Mouse (Mus musculus) yolk sac, embryonic 10.5 days (tissue): ENCODE results near the gene Dmap1.
A peak's percentile ranks its signal among the peaks of the same experiment; 100 is the strongest.

Source experiments
- DNase-seq: peaks from one replicate; pipeline ENCODE4 v3.0.0-alpha.2; 2017; ENCODE audit warnings: low spot score

The Dmap1 gene

DNA sequence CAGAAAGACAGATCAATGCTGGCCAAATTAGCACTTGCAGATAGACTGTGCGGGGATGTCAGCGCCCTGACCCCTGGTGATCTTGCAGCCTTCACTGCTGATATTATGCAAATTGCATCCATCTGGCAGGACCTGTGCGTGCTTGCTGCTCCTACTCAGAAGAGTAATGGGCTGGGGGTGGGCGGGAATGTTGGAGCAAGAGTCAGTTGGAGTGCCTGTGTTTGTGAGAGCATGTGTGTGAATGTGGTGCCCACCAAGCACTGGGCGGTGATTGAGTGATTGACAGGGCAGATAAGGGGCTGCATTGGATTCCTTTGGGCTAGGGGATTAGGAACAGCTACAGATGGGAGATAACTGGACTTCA is 26.6 kb downstream of the Dmap1 start:
- peak; percentile 39 for DNase-seq

DNA sequence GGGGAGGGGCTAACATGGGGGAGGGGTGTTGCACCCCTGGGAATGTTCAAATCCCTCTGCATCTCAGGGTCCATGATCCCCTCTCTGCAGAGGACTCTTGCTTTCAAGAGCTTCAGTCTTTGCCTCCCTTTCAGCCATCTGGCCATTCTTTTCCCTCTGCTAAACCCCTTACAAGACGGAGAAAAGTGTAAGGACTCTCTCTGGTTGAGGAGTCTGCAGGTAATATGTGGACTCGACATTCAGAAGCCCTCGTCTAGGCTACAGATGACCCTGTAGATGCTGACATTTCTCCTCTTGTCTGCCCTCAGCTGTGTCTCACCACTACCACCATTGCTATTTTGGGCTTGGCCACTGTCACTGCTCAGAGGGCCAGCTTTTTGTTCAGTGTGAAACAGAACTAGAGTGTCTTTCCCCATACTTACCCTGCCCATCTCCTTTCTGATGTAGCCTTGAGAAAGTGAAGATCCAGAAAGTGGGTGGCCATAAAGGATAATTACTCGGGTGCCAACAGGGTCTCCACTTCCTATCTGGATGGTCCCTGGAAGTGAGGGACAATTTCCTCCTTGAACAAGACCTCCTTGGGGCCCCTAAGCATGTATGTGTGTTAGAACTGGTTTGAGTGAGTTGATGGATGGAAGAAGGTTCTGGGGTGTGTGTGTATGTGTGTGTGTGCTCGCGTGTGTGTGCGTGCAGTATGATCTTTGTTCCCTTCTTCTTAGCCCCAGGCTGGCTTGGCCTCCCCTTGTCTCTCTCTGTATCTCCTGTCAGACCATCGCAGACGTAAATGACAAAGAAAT is 27.2 kb downstream of the Dmap1 start:
- DNase-seq: no peak

DNA sequence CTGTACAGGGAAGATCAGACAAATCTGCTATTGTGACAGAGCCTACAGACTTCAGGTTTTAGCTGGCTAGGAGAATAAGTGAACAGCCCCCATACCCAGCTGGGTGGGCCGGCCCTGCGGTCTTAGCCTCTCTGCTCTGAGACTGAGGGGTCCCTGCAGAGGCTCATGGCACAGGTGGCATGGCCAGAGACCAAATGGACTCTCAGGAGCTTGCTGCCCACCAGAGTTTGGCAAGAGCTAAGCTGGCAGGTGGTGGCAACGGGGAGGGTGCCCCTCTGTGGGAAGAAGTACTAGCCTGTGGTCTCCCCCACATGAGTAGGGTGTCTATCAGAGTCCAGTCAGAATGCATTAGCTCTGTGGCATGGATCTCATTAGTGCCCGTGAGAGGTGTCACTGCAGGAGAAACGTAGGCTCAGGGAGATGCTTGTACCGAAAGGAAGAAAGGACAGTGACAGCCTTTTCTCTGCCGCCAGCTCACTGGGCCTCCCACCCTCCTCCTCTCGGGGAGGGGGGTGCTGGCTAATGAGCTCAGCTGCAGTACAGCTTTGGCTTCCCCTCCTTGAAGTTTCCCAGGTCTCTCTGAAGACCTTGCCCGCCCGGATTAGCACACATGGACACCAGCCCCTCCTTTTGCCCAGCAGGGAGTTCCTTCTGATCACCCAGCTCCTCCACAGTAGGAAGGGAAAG is 27.9 kb downstream of the Dmap1 start:
- no peak for DNase-seq

DNA sequence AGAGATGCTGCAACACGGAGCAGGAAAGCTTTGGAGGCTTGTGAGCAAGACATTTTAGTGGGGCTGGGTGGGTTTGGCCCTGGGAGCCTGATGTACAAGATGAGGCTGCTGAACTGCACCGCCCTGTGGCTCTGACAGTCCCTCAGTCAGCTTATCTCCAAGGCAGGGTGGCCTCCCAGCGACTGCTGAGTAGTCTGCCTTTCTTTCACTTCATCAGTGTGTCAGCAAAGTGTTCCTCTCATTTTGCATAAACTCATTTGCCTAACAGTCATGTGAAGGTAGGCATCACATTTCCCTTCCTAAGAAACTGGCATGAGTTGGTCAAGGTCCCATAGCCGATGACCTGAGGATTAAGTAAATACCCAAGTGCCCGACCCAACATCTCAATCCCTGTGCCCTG is 29.3 kb downstream of the Dmap1 start:
- DNase-seq: no peak

DNA sequence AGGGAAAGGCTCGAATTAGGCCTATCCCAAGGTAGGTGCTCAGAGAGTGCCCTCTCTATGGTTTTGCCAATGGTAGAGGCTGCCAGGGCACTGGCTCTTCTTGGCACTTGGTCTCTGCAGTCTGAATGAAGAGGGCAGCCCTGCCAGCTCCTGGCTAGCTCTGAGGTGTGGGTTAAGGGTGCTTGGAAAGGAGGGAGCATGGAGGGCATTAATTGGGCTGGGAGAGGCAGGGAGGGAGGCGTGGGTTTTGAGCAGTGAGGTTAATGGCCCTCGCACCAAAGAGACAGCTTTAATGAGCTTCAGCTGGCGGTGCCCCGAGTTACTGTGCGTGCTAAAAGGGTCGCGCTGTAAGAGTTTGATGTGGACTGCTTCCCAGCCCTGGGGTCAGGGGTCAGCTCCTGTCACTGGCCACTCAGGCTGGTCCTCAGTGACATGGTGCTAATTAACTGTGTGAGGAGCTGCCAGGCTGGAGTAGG is 30.4 kb downstream of the Dmap1 start:
- DNase-seq: no peak

DNA sequence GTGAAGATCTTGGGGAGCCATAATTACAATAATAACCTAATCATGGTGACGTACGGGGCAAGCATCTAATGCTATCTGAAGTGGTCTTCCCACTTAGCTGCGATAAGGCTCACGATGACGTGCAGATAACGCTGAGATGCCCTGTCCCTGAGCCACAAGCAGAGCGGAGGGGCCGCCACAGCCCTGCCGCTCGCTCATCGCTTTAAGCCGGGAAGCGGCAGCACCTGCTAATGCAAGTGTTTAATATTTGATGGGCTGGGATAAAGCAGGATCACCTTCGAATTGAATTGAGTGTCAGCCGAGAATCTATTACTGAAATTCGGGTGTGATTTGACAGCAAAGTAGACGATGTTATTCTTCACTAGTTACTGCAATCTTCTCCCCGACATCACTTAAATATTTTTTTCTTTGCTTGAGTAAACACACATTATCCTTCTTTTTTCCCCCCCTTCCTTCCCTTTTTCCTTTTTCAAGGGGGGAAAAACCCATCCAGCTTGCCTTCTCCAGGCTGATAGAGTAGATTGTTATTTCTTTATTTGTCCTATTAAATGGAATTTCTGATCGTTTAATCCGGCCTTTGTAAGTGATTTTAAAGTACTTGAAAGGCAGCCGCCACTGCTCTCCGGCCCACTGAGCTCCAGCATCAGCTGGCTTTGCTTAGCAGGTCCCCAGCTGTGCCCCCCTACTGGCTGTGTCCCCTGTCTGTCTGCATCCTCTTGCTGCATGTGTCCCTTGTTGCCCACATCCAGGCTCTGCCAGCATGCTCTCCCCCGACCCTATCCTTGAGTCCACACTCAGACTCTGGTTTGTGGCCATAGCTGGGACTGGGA is 34.9 kb downstream of the Dmap1 start:
- DNase-seq: no peak

DNA sequence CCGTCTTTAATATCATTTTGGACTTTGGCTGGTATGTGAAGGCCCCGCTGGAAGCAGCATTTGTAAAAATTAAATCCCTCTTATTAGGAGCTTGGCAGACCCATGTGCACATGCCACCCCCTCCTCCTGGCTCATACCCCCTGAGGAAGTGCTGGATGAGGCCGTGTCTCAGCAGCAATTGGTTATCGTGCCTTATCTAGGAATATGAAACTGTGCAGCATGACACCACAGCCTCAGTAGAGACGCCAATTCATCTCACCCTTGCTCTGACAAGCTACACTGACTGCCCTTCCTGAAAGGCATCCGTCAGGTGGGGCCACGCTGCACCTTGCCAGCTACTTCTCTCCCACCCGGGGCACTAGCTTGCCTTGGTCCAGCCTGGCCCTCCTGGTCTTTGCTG is 35.6 kb downstream of the Dmap1 start:
- no peak for DNase-seq

DNA sequence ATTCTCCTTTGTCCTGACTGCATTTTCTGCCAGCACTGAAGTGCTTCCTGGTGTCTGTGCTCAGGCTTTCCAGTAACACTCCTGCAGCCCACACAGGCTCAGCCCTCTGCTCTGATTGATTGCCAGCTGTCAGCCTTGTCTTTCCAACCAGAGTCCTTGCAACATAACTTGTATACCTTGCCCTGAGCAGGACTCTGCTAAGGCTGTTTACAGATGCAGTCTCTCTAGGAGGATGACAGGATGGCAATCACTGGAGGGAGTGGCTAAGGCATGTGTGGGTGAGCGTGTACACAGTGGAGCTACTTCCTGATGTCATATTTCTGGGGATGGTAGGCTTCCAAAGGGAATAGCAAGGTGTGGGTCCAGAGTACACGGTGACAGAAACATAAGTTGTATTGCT is 36.2 kb downstream of the Dmap1 start:
- no peak for DNase-seq

DNA sequence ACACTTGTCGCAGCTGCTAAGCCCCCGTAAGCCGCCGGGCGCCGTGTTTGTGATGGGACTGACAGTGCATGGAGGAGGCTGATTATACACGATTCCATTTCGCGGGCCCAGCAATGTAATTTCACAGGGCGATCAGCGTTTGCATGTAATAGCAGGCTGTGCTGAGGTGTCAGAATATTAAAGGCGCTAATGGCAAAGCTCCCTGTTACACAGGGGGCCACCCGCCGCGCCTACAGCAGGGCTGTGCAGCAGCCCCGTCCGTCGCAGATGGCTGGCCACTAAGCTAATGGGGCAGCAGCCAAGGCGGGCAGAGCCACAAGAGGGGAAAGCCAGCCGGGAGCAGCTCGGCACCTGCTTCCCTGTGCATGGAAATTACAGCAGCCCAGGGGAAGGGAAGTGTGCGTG is 37.0 kb downstream of the Dmap1 start:
- DNase-seq: no peak

DNA sequence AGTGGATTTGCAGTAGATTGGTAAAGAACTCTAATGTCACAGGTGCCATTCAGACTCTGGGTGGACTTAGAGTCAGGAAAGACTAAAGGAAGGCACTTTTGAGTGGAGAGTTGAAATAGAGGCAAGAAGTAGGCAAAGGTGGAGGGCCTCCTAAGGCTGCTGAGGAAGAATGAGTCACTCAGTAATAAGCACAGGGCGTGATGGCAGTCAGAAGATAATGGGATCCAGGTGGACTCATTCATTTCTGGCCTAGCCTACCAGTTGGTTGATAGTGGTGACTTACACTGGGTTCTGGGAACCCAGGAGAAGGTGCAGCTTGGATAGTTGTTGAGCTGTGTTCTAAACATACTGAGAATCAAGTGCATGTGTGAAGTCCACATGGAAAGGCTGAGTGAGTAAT is 40.3 kb downstream of the Dmap1 start:
- DNase-seq: no peak

DNA sequence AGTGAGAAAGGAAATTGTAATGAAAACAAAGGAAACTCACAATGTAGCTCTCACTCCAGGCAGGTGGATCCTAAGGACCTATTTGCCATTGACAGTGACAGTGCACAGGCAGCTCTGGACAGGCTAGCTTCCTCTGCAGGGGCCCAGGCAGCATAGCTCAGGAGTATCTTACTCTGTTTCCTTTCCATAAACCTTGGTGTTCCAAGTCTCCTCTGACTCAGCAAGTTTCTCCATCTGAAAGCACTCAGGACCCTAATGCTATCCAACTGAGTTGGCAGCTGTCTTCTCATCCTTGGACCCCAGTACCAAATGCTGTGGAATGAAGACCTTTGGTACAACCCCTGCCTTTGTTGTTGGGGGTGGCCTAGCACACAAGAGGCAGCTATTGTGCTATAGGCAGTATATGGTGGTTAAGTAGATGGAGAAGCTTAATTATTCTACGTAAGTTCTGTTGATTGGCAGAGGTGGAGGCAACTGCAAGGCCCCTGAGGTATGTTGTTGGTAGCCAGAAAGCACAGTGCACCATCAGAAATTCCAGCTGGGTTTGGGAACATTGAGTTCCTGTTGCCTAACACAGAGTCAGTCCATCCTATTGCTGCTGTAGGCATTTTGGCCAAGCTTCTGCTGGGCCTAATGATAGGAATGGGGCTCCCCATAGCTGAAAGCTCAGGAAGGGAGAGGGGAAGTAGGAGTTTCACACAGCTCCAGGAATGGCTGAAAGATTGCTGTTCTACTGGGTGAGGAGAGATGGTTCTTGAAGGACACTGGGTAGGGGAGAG is 41.0 kb downstream of the Dmap1 start:
- no peak for DNase-seq

DNA sequence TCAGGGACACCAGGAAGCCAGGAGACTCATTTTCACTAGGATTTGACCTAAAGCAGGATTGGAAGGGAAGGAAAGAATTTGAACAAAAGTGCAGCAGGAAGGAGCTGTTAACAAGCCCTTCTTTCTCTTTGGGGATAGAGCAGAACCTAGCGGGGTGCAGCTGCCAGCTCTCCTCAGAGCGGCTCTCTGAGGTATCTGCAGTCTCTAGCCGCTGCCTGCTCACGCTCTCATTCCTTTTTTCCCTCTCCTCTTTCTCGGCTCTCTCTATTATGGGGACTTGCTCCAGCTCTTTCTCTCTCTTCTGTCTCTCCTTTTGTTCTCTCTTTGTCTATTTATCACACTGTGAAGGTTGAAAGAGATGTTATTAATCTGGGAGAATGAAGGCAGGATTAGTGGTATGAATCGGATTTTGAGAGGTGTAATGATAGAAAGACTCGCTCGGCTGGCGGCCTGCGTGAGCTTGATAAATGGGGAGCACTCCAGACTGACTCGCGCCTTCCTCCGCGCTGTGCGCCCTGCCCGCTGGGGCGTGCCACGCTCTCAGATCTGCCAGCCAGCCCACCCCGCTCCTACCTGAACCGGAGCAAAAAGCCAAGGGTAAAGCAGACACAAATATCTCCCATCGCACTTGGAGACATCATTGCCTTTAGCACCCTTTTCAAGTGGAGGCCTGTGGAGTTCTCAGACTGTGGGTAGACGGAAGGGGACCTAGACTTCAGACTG is 45.0 kb downstream of the Dmap1 start:
- DNase-seq: no peak

DNA sequence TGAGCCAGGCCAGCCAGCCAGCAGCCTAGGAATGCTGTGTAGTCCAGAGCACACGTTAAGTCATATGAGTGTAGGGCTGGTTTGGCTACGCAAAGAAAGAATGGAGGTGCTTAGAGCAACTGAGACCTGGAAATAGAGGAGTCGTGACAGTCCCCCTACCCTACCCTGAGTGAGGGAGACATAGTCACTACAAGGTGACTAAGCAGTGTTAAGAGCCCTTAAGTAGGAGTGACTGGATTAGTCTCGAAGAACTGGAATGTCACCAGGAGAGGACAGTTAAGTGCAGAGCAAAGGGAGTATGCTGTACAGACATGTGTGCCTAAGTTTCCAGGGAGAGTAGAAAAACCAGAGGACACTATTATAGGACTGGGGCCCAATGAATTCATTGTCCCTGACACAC is 45.9 kb downstream of the Dmap1 start:
- no peak for DNase-seq

DNA sequence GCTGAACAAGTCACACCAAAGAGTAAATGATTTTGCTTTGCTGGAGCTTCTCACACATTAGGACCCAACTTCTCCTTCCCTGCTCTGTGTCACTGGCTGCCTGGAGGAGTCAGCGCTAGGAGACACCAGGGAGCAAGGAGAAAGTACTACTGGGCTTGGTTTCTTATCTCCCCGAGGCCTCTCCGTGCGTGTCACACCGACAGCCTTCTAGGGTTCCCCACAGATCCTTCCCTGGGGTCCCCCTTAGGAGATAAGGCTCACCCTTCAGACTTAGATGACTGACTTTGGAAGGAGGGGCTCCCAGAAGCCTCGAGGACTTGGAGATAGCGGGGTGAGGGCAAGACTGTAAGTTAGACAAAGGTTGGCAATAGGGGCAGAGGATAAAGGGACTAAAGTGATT is 47.4 kb downstream of the Dmap1 start:
- no peak for DNase-seq

DNA sequence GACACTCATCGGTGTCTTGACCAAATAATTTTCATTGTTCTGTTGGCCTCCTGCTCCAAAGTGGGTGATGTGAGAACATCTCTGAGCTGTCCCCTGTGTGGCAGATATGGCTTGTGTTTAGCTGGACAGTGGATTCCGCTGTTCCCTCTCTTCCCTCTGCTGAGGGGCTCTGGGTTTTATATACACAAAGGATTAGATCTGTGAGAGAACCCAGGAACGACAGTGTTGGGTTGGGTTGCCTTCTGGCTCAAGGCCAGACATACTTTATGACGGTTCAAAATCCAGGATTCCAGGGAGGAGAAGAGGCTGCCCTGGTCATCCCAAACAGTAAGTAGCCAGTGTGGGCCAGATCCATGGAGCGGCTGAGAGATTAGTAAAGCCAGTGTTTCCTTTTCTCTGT is 48.5 kb downstream of the Dmap1 start:
- peak; percentile 29 for DNase-seq

DNA sequence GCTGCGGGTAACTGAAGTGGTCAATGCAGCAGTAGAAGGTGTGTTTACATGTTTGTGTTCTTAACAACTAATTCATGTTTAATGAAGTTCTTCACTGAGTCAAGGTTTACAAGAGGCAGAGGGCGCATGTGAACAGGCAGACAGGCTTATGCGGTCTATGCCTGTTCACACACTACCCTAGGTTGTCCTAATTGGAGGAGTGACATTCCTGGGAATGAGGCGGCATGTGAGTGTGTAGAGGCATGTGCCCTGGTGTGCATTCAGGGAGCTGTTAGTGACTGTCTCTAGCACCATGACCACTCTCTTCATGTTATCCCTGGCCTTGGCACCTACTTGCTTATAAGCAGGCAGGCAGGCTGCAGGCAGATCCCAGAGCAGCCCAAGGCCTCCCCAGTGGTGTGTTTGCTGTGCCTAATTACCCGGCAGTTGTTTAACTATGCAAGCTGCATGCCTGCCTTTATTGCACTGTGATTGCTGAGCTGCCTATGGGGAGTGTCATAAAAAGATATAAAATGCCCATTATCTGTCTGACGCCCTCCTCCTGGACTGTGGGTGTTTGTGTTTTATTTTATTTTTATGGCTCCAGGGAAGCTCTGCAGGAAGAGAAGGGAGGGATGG is 51.9 kb downstream of the Dmap1 start:
- DNase-seq: no peak

DNA sequence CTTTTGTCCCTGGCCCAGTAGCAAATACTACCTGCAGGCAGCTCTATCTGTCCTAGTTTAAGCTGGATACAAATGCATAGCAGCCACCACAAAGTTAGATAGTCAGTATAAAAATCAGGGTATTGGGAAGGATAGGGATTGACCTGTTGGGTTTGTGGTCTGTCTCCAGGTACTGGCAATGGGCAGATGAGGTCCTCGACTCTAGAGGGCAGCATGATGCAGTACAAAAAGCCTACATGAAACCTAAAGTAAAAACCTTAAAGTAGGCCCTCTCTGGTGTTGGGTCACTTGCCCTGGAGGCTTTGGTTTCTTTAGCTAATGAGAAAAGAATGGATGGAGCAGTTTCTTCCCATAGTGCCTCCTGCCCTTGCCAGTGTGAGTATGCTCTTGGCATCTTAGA is 53.6 kb downstream of the Dmap1 start:
- no peak for DNase-seq
